Mouse (Mus musculus): ENCODE data around the gene Map2k5.

GRCm38 (mm10) chr9:63206769-63207276 lies 170.9 kb downstream of the Map2k5 start:
- TF ChIP-seq CTCF (conservative IDR thresholded peaks at IDR 0.05; ENCODE audit: low read length) (no peak), NANOG (IDR thresholded peaks at IDR 0.05; ENCODE audit: borderline replicate concordance, low read length) (no peak)
